Mouse (Mus musculus): Measurements from ENCODE around the gene Fbxl19. TPM values are rescaled to one million over a fixed set of nuclear protein-coding genes. Genes with fewer than 3 reads are reported as not detected.
A peak's percentile ranks its signal among the peaks of the same experiment; 100 is the strongest.
"Not testable (repeated sequence)": the region's sequence is repeated elsewhere in the genome, so short reads cannot be mapped to it uniquely, and the experiment has no call there.

Gene Fbxl19
- total RNA-seq, 1 experiment from 2014 or later = 21.4 TPM

DNA sequence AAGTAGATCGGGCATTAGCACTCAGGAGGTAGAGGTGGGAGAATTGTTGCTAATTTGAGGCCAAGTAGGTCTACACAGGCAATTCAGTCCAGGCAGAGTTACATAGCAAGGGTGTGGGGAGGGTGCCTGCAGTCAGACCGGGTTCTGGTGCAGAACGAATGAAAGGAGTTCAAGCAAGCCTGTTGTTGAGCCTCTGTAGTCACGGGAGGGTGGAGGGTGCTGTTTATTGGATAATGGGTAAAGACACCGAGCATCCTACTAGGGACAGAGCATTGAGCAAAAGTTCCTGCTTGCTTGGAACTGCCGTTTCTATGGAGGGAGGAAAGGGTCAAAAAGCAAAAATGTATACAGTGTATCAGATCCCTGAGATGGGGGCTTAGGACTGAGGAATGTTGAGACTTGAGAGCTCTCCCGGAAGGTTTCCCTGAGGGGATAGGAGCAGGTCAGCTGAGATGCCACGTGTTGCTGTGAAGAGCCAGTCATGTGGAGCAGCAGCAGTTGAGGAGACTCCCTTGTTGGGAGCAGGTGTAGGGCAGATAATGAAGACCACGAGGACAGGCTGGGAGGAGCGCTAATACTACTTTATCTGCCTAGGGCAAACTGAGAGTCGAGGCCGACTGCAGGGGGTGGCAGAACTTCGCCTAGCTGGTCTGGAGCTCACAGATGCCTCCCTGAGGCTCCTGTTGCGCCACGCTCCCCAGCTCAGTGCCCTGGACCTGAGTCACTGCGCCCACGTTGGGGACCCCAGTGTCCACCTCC is 22.7 kb downstream of the Fbxl19 start:
- ATAC-seq (replicated peaks; ENCODE audit: low read depth, poor library complexity, severe bottlenecking) = peak; percentile 19

DNA sequence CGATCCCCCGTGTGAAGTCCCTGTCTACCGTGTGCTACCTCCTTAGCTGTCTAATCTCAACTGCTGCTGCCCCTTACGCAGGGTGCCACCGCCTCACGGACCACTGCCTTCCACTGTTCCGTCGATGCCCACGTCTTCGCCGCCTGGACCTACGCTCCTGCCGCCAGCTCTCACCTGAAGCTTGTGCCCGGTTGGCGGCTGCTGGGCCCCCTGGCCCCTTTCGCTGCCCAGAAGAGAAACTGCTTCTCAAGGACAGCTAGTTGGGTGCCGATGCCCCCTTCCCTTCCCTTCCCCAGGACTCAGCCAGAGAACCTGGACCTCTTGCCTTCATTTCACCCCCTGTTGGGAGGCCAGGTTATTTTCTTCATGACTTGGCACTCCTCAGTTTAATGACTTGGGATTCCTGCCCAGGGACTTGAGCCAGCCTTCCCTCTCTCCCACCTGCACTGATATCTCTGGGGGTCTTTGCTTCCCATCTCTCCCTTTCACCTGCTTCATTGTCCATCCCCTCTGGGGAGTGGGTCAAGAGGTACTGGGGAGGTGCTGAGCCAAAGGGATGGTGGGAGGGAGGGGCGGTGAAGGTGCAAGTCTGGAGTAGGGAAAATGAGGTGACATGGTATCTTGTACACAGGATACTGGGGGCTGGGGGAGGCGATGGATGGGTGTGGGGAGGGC is 23.5 kb downstream of the Fbxl19 start:
- ATAC-seq (replicated peaks; ENCODE audit: low read depth, poor library complexity, severe bottlenecking) = no peak

- ATAC-seq (replicated peaks; ENCODE audit: low read depth, poor library complexity, severe bottlenecking) = no peak
Observed at GRCm38 (mm10) chr7:127768346-127768996, 24.1 kb downstream of the Fbxl19 start.

- ATAC-seq (replicated peaks; ENCODE audit: low read depth, poor library complexity, severe bottlenecking) = peak; percentile 71
Observed at GRCm38 (mm10) chr7:127768997-127769593, 24.8 kb downstream of the Fbxl19 start.

DNA sequence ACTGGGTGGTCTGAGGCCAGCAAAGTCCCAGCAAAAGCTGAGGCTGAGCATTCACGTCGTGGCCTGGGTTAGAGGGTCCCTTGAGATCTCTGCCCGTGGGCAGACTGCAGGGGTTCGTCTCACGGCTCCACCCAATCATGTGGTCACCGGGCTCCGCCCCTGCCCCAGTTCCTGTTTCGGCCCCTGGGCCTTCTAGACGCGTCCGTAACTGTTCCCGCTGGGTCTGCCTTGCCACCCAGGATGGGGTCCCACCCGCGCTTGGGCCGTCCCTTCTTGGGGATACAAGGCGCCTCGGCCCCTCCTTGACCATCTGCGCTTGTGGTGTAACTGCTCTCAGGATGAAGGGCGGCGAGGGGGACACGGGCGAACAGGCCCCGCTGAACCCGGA is 25.3 kb downstream of the Fbxl19 start, which contains the start of gene Orai3:
Orai3 (plus strand) TSS at position 165 of the 388 bp plus-strand sequence.
- peak; percentile 59 for ATAC-seq (replicated peaks; ENCODE audit: low read depth, poor library complexity, severe bottlenecking)

- peak; percentile 9; the same call in 1 of the 2 replicates for ATAC-seq (replicated peaks; ENCODE audit: low read depth, poor library complexity, severe bottlenecking)
Observed at GRCm38 (mm10) chr7:127770039-127770905, 25.9 kb downstream of the Fbxl19 start.

- no peak for ATAC-seq (replicated peaks; ENCODE audit: low read depth, poor library complexity, severe bottlenecking)
Observed at GRCm38 (mm10) chr7:127771262-127771661, 26.9 kb downstream of the Fbxl19 start.

DNA sequence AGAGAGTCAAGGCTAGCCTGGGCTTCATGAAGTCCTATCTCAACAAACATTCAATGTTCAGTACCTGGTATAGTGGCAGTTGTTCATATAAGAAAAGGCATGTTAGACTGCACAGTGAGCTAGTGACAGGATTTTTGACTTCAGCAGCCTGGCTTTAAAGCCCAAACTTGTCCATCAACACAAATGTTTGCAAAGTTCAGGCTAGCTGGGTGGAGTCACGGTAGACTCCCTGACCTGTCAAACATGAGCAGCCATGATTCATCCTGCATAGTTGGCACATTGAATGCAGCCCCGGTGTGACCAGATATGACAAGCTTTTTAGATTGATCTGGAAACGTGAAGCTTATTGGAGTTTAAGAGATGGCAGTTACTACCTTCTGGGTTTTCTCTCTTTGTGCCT is 27.7 kb downstream of the Fbxl19 start:
- ATAC-seq (replicated peaks; ENCODE audit: low read depth, poor library complexity, severe bottlenecking) = no peak

DNA sequence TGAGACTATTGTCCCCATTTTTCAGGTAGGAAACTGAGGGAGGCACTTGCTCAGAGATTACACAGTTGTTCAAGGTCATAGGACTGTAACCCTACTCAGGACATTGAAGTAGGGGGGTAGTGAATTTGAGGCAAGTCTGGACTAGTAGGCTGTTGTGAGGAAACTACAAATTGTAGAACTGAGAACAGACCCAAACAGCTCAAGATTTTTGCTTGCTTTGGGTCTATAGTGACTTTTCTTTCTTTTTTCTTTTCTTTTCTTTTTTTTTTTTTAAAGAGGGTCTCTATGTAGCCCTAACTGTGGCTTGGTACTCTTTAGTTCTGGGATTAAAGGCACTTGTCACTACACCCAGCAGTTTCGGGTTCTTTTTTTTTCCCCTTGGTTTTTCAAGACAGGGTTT is 28.2 kb downstream of the Fbxl19 start:
- no peak for ATAC-seq (replicated peaks; ENCODE audit: low read depth, poor library complexity, severe bottlenecking)

DNA sequence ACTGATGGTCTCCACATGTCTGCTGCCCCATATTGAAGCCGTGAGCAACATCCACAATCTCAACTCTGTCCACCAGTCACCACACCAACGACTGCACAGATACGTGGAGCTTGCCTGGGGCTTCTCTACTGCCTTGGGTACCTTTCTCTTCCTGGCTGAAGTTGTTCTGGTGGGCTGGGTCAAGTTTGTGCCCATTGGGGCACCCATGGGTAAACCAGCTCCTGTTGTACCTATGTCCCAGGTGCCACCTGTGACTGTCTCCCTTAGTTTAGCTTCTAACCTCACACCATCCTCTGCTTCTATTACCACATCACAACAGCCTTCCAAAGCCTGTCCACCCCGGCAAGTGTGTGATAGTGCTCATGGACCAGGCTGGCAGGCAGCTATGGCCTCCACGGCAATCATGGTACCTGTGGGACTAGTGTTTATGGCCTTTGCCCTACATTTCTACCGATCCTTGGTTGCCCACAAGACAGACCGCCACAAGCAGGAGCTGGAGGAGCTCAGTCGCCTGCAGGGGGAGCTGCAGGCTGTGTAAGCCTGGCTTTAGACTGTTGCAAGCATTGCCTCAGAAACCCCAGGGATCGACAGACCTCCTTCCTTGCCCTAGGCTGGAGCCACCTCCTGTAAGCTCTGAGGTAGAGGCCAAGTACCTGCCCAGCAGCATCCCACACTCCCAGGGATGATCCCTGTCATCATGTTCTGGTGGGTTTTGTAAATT is 29.5 kb downstream of the Fbxl19 start:
- ATAC-seq (replicated peaks; ENCODE audit: low read depth, poor library complexity, severe bottlenecking) = peak; percentile 30

- ATAC-seq (replicated peaks; ENCODE audit: low read depth, poor library complexity, severe bottlenecking) = not testable (repeated sequence)
Observed at GRCm38 (mm10) chr7:127775837-127776236, 31.5 kb downstream of the Fbxl19 start.

- ATAC-seq (replicated peaks; ENCODE audit: low read depth, poor library complexity, severe bottlenecking) = peak; percentile 58
Observed at GRCm38 (mm10) chr7:127776426-127776825, 32.1 kb downstream of the Fbxl19 start, which contains the start of gene Setd1a. Gene Setd1a (plus strand): TSS chr7:127776670.

DNA sequence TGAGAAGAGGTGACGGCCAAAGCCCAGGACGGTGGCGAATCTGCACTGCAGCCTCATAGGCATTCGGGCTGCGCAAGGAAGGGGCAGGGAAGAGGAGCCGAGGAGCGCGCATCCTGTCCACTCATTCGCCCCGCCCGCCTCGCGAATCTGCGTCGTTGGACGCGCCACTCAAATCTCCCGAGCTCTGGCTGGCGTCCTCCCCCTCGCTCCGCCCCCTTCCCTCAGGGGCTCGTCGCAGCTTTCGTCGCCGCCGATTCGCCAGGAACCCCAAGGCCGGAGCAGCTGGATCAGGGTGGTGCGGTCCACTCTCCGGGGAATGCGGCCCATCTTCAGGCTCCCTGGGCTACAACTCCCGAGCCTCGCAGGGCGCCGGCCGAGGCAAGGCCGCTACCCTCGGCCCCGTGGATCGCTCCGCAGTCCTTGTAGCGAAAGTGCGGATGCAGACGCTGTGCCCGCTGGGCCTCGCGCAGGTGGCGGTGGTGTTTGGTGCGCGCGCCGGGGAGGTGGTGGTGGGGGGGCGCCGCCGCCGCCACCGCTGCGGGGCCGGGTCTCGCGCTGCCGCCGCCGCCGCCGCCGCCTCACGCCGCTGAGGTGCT is 32.6 kb downstream of the Fbxl19 start:
- peak; percentile 87 for ATAC-seq (replicated peaks; ENCODE audit: low read depth, poor library complexity, severe bottlenecking)

GRCm38 (mm10) chr7:127777474-127778266 is 33.3 kb downstream of the Fbxl19 start:
- peak; percentile 4; the same call in 1 of the 2 replicates for ATAC-seq (replicated peaks; ENCODE audit: low read depth, poor library complexity, severe bottlenecking)

DNA sequence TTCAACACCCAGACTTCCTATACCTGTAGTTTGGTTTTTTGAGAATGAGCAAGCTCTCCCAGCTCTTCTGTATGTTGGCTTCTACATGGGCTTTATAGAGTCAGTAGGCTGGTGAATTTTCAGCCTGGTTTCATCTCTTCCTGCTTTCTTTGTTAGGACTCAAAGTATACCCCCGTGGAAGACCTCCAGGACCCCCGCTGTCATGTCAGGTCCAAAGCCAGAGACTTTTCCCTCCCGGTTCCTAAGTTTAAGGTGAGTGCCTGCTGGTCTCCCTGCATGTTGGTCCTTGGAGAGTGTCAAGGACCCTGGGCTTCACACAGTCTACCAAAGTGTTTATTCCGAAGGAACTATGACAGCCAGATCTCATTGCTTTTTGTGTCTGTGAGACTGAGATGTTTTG is 34.0 kb downstream of the Fbxl19 start:
- no peak for ATAC-seq (replicated peaks; ENCODE audit: low read depth, poor library complexity, severe bottlenecking)

DNA sequence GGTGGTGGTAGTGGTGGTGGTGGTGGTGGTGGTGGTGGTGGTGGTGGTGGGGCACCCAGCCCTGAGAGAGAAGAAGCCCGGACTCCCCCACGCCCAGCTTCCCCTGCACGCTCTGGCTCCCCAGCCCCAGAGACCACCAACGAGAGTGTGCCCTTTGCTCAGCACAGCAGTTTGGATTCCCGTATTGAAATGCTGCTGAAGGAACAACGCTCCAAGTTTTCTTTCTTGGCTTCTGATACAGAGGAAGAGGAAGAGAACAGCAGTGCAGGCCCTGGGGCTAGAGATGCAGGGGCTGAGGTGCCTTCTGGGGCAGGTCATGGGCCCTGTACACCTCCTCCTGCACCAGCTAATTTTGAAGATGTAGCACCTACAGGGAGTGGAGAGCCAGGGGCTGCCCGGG is 41.0 kb downstream of the Fbxl19 start, which contains the start of gene Gm49388:
Gm49388 (plus strand) TSS at position 301 of the 400 bp plus-strand sequence.
- ATAC-seq (replicated peaks; ENCODE audit: low read depth, poor library complexity, severe bottlenecking) = no peak

GRCm38 (mm10) chr7:127797076-127797845 is 52.9 kb downstream of the Fbxl19 start:
- no peak for ATAC-seq (replicated peaks; ENCODE audit: low read depth, poor library complexity, severe bottlenecking)

All from common myeloid progenitor, adult 5-6 weeks (primary cell).